Mouse (Mus musculus) cerebellum, adult 9-11 months (tissue): ENCODE measurements around the gene Slco1c1.
A peak's percentile ranks its signal among the peaks of the same experiment; 100 is the strongest.

Source experiments
- DNase-seq: peaks from one replicate; pipeline ENCODE4 v3.0.0; 2022

Slco1c1 gene

DNA sequence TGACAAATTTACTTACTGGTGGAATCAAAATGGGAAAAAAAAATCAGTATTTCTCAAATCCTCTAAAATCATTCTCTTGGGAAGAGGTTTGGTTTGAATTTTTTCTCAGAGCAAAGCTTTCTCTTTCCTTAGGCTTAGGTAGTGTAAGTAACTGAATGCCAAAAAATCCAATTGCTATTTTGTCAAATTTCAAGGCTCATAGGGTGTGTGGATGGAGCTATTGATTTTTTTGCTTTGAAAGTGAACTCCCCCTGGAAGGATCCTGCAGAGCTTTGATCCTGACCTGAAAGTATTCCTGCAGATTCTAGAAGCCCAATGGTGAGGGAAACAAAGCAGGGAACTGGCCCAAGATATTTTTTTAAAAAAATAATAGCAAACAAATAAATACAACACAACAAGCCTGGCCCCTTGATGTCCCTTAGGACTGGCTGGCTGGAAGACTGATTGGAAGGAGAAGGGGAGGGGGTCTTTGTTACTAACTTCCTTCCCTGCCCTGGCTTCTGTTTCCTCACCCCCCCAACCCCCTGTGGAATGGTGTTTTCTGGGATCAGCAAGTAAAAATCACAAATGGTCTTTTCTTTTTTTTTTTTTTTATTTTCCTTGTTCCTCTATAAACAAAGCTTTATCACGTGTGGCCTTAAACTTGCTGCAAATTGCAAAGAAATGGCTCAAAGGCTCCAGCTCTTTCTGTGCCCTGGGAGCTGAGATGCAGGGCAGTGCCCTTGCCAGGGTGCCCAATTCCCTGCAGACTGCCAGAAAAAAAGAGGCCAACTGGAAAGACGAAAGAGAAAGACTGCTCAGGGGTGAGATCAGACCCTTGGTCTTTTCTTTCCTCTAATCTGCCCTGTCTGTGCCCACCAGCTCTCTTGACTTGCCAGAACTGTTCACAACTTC lies at the start of gene Slco1c1:
Slco1c1 (plus strand) TSS at position 622 of the 894 bp plus-strand sequence.
- DNase-seq: peak; percentile 2

DNA sequence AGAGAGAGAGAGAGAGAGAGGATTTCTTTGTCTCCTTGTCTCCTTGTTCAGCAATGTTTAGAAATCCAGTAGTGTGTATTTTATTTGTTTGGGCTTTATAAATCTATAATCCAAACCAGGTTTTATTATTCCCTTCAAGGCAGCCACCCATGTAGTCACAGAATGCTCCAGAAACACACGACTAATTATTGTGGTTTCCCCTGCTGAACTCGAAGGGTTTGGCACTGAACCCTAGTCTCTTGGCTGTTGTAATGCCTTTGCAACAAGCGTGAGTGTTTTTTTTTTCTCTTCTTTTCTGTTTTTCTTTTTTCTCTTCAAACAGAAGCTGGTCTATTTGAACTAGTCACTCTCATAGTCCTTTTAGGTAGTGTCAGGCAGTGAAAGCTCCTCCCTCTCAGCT lies 49.5 kb upstream of the Slco1c1 start:
- no peak for DNase-seq

DNA sequence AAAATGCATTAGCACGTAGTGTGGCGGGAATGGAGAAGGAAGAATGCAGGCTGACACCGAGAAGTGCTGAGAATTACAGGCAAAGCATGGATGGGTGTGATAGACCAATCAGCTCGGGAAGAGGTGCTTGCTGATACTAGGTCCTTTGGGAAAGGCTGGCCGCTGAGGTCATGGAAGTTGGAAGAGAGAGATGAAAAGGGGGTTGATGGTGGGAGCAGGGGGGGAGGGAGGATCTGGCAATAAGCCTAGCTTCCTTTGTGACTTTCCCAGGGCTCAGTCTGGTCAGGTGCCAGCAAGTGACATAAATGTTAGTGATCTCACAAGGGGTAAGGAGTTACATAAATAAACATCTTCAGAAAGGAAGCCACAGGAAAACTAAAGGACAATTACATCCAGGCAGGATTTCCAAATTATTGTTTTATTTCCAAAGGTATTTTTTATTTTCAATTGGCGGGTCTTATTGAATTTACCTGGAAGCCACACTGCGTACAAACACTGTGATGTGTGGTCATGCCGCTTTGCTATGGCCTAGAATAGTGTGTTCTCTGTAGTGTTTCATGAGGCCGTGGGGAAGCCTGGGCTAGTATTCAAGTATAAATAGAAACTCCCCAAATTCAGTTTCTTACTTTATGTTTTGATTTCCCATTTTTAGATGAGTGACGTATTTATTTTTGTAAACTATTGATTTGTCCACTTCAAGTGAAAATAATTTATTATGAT lies 38.7 kb upstream of the Slco1c1 start:
- no peak for DNase-seq

DNA sequence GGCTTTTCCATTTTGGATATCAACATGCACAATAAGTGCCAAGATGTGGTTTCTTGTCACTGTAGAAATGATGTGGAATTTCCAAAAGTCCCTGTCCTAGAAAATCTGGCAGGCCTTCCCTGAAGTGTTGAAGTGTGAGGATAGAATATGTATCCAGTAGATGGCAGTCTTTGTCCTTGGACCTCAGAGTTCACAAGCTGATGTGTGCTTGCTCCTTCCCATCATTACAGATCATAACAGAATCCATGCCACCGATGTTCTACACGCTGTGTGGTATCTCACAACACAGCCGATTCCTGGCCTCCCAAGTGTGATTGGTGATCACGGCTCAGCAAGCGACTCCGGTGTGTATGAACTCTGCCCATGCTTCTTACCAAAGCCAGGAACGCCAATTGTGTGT lies 36.9 kb upstream of the Slco1c1 start:
- no peak for DNase-seq

DNA sequence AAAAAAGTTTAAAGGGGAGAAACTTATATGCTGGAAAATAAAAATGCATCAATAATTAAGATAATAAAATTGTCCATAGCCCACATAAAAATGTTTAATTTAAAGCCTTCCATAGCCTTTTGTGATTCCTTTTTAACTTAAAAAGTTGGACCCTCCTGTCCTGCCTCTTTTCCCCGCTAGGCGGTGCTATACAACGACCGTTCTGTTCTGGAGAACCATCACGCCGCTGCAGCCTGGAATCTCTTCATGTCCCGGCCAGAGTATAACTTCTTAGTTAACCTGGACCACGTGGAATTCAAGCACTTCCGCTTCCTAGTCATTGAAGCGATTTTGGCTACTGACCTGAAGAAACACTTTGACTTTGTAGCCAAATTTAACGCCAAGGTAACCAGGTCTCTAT lies 35.5 kb upstream of the Slco1c1 start:
- peak; percentile 5 for DNase-seq

DNA sequence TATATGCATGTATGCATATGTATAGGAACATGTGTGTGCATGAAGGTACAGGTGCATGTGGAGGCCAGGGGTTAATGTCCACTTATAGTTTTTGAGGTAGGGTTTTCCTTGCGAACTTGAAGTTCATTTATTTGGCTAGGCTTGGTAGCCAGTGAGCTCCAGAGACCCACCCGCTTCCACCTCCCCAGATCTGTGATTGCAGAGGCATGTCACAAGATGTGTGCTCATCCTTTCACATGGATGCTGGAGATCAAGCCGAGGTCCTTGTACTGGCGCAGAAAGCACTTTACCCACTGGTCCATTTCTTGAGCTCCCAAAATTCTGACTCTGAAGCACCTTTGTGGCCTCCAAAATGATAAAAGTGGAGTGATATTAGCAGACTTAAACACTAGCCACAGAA lies 29.3 kb upstream of the Slco1c1 start:
- no peak for DNase-seq

DNA sequence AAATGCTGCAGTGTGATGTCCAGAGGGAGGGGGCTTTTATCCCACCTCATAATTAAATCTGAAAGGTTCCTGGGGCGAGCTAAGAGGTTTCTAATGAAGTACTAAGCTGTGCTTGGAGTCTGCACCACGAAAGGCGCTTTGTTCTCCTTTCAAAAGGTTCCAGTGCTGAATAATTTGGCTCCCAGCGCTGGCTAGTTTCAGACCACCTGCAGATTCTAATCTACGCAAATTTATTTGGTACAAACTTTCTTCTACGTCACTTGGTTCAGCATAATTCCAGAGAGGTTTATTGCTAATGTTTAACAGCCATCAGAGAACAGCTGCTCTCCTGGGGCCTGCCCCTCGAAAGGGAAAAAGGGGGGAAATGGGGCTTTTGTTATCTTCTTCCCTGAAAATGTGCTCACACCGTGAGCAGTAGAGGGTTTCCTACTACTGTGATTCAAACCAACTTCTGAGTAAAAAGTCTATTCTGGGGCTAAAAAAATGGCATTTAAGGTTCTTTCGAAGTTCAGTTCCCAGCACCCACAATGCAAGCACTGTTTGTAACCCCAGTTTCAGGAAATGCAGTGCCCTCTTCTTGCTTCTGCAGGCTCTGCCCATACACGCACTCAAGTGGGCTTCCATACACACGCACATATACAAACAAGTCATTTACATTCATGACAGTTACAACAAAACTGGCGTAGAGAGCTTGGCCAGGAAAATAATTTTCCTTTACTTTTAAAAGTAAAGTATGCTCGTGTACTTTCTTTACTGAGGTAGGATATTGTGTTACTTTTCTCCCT lies 28.3 kb upstream of the Slco1c1 start:
- no peak for DNase-seq

DNA sequence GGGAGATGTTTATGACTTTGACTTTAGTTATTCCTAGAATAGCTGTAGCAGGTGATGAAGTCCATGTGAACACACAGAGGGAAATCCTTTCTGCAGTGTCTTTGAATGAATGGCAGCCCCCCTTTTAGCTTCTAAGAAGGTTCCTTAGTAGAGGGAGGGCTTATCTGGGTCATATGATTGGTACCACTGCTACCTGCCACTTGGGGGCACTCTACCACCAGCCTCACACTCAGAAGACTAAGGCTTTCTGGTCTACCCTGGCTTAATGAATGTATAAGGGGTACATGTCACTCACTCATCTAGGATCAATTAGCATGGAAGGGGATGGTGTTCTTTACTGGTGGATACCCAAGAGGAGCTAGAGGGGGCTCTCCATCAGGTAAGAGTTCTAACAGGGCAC lies 24.7 kb upstream of the Slco1c1 start:
- no peak for DNase-seq

DNA sequence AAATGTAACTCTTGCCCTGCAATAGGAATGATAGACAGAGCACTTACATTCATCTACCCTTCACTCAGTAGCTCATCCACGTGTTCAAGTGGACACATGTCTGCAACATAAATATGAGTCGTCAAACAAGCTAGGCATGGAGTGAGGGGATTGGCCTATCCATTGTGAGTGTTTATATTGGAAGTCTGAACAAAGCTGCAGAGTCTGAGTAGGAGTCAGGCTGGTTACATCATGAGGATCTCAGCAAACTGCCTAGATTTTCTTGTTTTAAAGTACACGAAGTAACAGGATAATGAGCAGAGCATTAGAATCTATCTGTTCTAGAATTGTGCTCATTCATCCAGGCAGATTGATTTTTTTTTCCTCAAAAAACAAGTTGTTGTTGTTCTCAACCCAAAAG lies 23.0 kb upstream of the Slco1c1 start:
- DNase-seq: no peak

DNA sequence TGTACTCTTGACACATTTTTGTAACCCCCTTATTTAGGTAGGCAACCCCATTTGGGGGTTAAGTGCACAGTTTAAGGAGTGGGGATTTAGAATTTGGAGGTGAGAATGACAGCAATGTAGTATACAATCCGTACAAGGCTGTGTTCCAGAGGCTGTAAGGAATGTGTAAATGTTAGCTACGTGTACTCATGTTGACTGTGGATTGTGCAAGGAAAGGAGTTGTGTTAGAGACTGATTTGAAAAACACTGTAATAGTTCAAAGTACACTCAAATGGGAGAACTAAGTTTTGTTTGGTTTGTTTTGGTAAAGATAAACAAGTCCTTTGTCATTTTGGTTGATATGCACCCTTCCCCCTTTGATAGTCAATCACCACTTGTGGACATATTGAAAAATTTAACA lies 1.6 kb upstream of the Slco1c1 start:
- no peak for DNase-seq

DNA sequence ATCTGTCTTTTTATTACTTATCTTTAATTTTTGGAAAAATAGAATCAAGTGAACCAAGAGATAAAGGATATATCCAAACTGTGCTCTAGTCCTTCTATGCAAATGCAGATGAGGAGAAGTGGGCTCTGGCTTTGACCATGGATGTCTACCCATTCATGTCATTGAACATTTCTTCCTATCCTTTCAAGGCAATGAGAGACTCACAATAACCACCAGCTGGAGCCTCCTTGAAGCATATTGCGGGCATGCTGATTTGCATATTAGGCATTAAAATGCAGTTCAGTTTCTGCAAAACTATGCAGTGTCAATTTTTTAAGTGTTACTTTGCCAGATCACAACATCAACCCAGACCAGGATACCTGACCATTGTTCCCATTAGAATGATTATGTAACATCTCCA lies 1.6 kb downstream of the Slco1c1 start:
- DNase-seq: no peak

DNA sequence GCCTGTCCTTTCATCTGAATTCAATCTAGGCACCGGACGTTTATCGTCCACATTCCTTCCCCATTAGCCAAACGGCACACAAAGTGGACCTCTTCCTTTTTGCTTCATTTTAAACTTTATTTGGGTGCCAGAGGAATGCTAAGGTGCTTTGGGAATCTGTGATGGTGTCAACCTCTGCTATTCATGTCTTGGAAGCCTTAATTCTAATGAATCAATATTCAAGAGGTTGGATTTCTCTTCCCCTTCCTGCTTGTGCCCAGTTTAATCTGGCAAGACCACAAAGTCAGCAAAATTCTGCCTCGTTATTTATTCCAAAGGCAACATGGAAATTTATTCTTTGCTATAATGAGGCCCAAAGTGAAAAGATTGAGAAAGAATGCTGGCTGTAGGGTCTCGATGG lies 6.7 kb downstream of the Slco1c1 start:
- no peak for DNase-seq

DNA sequence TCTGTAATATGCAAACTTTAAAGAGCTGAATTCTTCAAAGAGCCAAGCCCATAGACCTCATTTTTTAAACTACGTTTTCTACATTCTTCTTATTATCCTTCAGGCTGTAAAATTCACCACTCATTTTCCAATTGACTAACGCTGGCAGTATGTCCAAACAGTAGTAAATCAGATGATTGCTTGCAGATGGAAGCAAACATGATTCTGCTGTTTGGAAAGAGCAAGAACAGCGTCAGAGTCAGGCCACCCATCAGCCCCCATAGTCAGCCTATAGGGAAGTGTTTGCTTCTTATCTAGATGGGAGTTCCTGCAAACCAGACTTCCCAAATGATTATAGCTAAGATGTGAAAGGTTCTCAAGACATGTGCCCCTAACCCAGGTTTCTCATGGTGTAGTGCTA lies 13.1 kb downstream of the Slco1c1 start:
- DNase-seq: no peak

DNA sequence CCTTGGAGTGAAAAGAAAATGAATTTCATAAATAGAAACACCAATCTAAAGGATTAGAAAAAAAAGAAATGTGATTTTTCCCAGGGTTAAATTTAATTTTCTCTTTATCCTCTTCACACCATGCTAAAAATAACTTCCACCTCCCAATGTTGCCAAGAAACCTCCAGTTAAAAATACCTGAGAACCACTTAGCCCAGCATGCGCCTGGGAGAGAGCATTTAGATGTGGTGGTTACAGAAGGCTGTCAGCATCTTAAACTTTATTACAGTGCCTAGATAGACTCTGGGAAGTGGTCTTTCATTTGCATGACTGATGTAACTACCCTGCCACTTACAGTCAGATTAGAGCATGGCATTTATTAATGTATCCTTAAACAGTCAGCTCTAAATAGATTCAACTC lies 17.0 kb downstream of the Slco1c1 start:
- no peak for DNase-seq

DNA sequence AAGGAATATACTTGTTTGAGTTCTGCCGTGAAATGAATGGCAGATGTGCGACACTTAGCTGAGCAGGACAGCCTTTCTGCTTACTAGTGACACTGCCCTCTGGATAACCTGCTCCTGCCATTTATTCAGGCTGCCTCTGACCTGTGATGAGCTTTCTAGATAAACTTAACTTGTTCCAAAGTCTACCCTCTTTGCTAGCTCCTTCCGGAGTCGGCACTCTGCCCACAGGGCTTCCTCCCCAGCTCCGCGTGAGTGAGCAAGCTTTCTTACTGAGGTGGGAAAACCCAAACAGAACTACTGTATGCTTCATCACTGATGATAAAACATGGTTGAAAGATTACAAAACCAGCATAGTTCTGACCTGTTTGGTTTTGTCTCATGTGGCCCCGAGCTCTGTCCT lies 19.2 kb downstream of the Slco1c1 start:
- DNase-seq: no peak

DNA sequence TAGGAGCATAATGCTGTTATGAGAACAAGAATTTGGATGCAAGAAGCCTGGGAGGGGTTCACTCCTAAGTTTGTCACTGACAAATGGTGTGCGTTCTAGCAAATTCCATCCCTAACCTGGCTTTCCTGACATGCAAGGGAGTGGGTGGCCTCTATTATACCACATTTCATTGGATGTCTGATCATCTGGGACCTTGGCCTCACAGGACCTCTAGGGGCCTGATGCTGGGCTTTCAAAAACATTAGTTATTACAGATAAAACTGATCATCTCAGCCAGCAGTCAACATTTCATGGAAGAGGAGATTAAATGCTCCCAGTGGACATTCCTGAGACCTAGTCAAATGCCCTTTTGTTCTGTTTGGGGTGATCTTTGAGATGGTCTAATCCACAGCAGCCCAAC lies 34.0 kb downstream of the Slco1c1 start:
- DNase-seq: no peak

DNA sequence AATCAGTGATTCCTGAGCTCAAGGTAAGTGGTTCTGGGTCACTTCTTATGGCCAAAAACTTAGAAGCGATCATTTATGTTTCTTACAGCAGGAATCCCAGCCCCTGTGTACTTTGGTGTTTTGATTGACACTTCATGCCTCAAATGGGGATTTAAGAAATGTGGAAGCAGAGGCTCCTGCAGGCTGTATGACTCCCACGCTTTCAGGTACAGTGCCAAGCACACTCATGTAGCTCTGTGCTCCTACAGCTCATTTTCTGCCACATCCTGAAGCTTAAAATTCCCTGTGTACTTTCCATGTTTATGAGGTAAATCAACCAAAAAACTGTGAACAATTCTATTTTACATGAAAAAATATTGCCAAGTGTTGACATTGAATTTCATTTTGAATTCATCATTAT lies 43.2 kb downstream of the Slco1c1 start:
- DNase-seq: no peak

DNA sequence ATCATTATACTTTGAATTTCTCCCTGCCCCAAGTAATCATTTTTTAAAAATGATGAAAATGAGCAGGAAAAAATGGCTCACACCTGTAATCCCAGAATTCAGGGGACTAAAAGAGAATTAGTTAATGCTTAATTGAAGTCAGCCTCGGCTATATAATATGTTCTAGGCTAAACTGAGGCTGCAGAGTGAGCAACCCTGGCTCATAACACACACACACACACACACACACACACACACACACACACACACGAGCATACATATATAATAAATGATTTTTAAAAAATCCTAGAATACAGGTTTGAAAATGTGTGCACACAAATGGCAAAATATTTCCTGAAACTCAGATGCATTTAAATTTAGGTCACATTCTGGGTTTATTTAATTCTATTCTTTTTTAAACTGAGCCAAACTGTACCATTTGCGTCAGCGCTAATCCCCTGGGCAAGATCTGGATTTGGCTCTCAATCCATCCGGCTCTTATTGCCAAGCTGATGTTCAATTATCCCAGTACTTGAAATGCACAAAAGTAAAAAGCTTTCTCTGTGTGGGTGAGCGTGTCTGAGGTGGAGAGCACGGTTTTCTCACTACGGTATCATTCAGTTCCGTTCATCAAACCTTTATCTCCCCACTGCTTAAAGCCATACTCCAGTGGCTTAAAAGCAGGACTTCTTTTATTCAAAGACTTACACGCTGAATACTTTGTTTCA lies 43.8 kb downstream of the Slco1c1 start:
- DNase-seq: no peak

DNA sequence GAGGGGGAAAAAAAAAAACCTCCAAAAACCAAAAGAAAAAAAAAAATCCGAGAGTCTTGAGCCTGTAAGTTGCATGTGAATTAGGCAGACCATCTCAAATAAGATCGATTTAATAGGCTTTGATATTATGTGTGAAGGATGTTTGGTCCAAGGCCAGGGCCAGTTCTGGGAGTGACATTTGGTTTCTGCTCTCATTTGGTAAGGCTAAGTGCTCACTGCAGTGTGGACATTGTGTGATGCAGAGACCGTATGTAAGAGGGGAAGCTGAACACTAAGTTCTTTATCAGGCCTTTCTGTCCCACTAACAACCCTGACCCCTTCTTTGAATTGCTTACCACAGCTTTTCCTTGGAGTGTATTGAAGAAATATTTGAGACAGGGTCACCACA lies 44.4 kb downstream of the Slco1c1 start:
- DNase-seq: no peak

DNA sequence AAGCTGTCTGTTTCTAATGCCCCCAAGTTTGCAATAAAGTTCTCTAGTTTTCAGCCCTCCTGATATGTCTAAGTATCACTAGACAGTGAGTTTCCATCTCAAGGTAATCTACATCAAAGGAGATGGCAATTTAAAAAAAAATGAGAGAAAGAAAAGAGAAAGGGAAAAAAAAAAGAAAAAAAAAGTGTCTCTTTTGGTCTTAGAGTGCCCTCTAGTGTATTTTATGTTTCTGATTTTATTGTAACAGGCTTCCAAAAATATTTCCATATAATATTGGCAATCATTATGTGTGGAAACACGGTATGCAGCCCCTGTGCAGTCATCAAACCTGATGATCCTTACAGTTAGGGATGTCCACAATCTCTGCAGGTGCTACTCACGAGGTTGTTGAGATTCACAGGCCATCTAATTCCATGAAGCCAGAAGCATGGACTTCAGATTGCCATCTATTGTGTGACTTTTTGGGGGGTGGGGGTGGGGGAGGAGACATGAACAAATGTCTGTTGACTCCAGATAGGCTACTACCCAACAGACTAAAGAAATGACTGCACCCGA lies 52.6 kb downstream of the Slco1c1 start:
- no peak for DNase-seq

DNA sequence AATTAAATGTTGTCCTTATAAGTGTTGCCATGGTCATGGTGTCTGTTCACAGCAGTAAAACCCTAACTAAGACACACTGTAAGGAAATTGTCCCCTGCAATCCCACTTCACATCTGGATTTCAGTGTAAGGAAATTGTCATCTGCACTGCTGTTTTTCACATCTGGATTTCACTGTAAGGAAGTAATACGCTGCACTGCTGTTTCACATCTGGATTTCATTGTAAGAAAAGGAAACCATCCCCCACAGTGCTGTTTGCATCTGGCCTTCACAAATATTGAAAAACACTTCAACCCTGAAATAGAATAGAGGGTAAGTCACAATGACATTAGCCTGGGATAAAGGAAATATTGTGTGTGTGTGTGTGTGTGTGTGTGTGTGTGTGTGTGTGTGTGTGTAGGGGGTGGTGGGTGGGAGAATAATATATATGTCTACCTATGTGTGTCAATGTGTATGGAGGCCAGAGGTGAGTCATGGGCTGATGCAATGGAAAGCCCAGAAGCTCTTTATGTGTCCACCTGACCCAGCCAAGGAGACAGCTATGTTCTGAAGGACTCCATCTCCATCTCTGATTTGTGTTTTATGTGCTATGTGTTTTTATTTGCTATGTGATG lies 60.7 kb downstream of the Slco1c1 start:
- DNase-seq: no peak

DNA sequence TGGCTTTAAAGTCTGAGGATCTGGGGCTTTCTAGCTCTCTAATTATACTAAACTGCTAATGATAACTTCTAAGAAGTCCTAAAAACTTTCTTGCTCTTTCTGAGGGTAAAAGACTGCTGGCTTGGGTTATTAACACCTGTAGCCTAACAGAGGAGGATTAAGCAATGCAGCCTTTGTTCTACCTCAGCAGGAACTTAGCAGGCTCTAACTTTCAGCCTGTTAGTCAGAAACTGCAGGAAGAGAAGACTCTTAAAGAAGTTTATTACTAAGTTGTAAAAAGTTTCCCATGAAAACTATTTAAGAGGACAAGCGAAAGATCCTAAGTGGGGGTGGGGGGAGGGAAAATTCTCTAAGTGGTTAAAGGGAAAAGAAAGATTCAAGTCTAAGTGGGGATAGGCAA lies 65.8 kb downstream of the Slco1c1 start:
- no peak for DNase-seq
